Mouse (Mus musculus) liver, embryonic 16.5 days (tissue): ENCODE measurements at regions not wholly inside any gene's neighbourhood (a gene's known extent, or its start where the extent isn't known, plus 50 kb on each side); places are given as distances from the start of the nearest gene placed in this dataset.

Experiments
- ATAC-seq: fragments of 200-750 bp; cut with Nextera tagmentation; 2 replicates; pipeline ENCODE4 v1.8.0; 2017; ENCODE audit warnings: low read depth, mild to moderate bottlenecking, moderate number of reproducible peaks, moderate library complexity
- H3K27ac ChIP-seq: fragments of 300-500 bp; sonication (generic); 2 replicates; pipeline ENCODE4 v1.5.1; 2014; ENCODE audit warnings: mild to moderate bottlenecking, low read length
- H3K27me3 ChIP-seq: fragments of 300-500 bp; sonication (generic); 2 replicates; pipeline ENCODE4 v1.6.1; 2014; ENCODE audit warnings: low read depth, low read length, mixed read lengths; ENCODE audit not compliant: control insufficient read depth, insufficient read depth
- H3K36me3 ChIP-seq: fragments of 300-500 bp; sonication (generic); 2 replicates; pipeline ENCODE4 v1.6.1; 2014; ENCODE audit warnings: mild to moderate bottlenecking; ENCODE audit not compliant: control insufficient read depth, insufficient read depth
- H3K4me1 ChIP-seq: fragments of 300-500 bp; sonication (generic); 2 replicates; pipeline ENCODE4 v1.6.1; 2014; ENCODE audit warnings: low read depth, low read length, mixed read lengths; ENCODE audit not compliant: control insufficient read depth
- H3K4me2 ChIP-seq: fragments of 300-500 bp; sonication (generic); 2 replicates; pipeline ENCODE4 v1.6.1; 2014; ENCODE audit warnings: low read depth, low read length, mixed read lengths
- H3K4me3 ChIP-seq: fragments of 300-500 bp; sonication (generic); 2 replicates; pipeline ENCODE4 v1.5.1; 2014; ENCODE audit warnings: low read depth, mild to moderate bottlenecking, low read length
- H3K9ac ChIP-seq: fragments of 300-500 bp; sonication (generic); 2 replicates; pipeline ENCODE4 v1.6.1; 2014; ENCODE audit warnings: low read depth, low read length
- H3K9me3 ChIP-seq: fragments of 300-500 bp; sonication (generic); replicated peaks from 2 replicates; pipeline ENCODE4 v1.6.1; 2016; ENCODE audit warnings: low read length; ENCODE audit not compliant: control insufficient read depth
- WGBS: fragments of 180-500 bp; shearing (Covaris S2); extraction: QIAGEN DNeasy Blood & Tissue Kit; methylation state at CpG from one replicate; pipeline ENCODE4 v1.1.7; 2014; ENCODE audit not compliant: insufficient replicate concordance; 5-methylcytosine and 5-hydroxymethylcytosine counted together

DNA sequence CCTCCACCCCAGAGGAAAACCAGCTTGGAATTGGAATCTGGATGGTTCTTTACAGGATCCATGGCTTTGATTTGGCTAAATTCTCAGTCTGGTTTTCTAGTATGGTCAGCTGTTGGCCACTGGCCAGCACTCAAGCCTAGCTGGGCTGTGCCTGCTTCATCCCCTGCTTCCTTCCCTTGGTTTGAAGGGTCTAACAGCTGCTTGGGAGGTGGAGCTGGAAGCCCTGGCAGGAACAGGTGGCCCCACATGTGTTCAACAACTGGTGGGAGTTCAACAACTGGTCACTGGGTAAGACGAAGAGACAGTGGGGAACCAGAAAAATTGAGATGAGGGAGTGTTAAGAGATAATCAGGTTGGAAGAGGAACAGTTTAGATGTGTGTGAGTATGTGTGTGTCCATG is 82.3 kb upstream of the C2cd4b start:
- WGBS = 43% methylated on average over 1 of the region's 1 CpGs
- no peaks in the 10 kb centered on the region for H3K9me3 ChIP-seq

DNA sequence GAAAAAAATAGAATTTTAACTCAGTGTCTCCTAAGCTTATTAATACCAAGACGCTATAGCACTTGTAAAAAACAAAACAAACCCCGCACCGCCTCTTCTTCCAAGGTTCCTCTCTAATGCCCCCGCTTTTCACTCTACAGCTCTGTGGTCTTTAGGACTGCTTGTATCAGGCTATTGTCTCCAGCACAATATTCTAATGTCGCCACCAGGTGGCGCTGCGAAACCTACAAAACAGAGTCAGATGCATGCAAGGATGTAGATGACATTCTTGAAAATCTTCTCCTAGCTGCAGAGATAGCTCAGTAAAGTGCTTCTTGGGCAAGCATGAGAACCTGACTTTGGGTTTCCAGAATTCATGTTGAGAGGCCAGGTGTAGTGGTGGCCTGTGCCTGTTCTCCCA is 75.9 kb upstream of the C2cd4b start:
- no peak overlapping the region for H3K4me3 ChIP-seq
- ATAC-seq = no peak
- H3K9ac ChIP-seq = no peak overlapping the region
- H3K4me1 ChIP-seq = no peaks in the 10 kb centered on the region
- no peaks in the 10 kb centered on the region for H3K36me3 ChIP-seq
- WGBS = 7% methylated on average over 7 of the region's 7 CpGs
- no peak overlapping the region for H3K27ac ChIP-seq
- no peak overlapping the region for H3K4me2 ChIP-seq
- H3K9me3 ChIP-seq = no peaks in the 10 kb centered on the region
- no peaks in the 10 kb centered on the region for H3K27me3 ChIP-seq

More for the DNA sequence above, 82.3 kb upstream of the C2cd4b start:
- H3K27ac ChIP-seq = no peak overlapping the region
- no peaks in the 10 kb centered on the region for H3K36me3 ChIP-seq
- H3K4me1 ChIP-seq = no peaks in the 10 kb centered on the region
- ATAC-seq = no peak
- no peak overlapping the region for H3K9ac ChIP-seq
- H3K4me3 ChIP-seq = no peak overlapping the region
- no peak overlapping the region for H3K4me2 ChIP-seq
- no peaks in the 10 kb centered on the region for H3K27me3 ChIP-seq

DNA sequence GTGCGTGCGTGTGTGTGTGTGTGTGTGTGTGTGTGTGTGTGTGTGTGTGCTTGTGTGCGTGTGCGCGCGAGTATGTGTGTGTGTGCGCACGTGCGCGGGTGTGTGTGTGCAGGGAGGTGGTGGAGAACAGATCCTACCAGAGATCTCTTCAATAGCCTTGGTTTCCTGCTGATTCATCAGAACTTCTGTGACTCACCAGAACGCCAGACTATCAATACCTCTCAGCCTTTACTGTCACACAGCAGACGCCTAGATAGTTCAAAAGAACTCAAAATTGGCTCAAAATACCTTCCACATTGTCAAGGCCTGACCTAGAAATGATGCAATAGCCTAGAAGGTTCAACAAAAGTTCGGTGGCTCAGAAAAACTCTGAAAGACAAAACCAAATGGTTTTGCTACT is 66.8 kb upstream of the C2cd4b start:
- H3K4me2 ChIP-seq = no peak overlapping the region
- H3K27ac ChIP-seq = no peak overlapping the region
- 72% methylated on average over 13 of the region's 13 CpGs for WGBS
- no peaks in the 10 kb centered on the region for H3K9me3 ChIP-seq
- no peaks in the 10 kb centered on the region for H3K27me3 ChIP-seq
- no peak overlapping the region for H3K4me3 ChIP-seq
- no peaks in the 10 kb centered on the region for H3K4me1 ChIP-seq
- no peaks in the 10 kb centered on the region for H3K36me3 ChIP-seq
- no peak overlapping the region for H3K9ac ChIP-seq
- ATAC-seq = no peak

DNA sequence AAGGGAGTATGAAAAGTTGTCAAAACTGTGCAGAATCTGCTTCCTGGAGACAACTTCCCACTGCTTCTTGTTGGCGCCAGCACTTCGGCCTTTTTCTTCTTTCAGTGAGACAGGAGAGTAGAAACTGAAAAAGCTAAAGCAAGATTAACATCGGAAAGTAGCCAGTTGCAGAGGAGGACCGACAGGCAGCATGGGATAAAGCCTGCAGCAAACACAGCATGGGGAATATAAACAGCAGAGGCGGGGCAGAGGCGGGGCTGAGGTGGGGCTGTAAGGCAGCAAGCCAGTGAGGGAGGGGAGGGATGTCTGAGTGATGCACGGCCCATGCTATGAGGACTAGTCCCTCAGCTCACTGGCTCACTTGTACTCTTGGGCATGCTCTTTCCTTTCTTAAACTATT is 65.5 kb upstream of the C2cd4b start:
- 17% methylated on average over 7 of the region's 7 CpGs for WGBS
- no peak overlapping the region for H3K27ac ChIP-seq
- no peak for ATAC-seq

DNA sequence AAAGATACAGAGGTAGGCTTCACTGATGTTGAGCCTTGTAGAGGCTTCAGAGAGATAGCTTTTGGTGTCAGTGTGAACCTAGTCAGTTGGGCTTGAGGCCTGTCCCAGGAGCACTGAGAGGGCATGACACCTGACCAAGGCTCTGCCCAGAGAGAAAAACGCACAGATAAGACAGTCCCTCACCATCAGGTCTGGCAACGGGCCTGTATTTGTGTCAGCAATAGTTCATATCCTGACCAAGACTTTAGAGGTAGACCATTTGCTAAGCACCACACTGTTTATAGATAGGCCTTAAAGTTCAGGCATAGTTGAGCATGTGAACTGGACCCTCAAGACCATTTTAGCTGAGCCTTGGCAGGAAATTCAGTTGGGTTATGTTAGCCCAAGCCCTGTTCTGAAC is 60.4 kb upstream of the C2cd4b start:
- Histone ChIP-seq H3K27me3 (peaks cover 9% of the 10 kb centered on the region), H3K9ac (no peak overlapping the region), H3K27ac (no peak overlapping the region), H3K4me1 (no peaks in the 10 kb centered on the region), H3K4me2 (no peak overlapping the region), H3K4me3 (no peak overlapping the region), H3K36me3 (no peaks in the 10 kb centered on the region), H3K9me3 (no peaks in the 10 kb centered on the region)
- WGBS = 64% methylated on average over 2 of the region's 2 CpGs
- ATAC-seq = no peak

More for the DNA sequence above, 65.5 kb upstream of the C2cd4b start:
- Histone ChIP-seq H3K9ac (no peak overlapping the region), H3K4me1 (no peaks in the 10 kb centered on the region), H3K9me3 (no peaks in the 10 kb centered on the region), H3K4me3 (no peak overlapping the region), H3K27me3 (no peaks in the 10 kb centered on the region), H3K36me3 (no peaks in the 10 kb centered on the region), H3K4me2 (no peak overlapping the region)

DNA sequence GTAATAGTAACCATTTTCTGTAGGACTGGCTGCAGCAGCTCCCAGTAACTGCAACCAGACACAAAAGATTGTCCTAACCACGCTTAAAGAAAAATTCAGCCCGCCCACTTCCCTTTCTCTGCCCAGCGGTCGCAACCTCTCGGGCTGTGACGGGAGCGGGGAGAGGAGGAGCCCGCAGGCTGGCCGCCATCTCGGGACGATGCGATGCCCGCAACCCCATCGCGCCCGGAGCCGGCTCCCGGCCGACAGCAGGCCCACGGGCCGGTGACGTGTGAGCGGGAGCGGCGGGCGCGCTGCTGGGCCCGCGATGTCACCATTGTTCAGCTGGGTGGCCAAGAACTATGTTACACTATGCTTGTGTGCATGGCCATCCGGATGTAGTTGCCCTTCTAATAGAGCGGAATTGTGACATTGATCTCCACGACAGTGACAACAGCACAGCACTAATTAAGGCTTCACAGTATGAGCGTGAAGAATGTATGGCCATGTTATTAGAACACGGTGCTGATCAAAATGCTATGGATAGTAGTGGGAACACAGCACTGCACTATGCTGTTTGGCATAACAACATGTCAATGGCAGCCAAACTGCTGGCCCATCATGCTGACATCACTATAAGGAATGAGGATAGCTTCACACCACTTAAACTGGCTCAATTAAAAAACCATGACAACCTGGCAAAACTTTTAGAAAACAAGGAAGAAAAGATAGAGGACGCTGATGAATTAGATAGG is 59.2 kb upstream of the C2cd4b start:
- no peak overlapping the region for H3K9ac ChIP-seq
- H3K36me3 ChIP-seq = no peaks in the 10 kb centered on the region
- peaks cover 9% of the 10 kb centered on the region for H3K27me3 ChIP-seq
- H3K4me1 ChIP-seq = no peaks in the 10 kb centered on the region
- H3K27ac ChIP-seq = no peak overlapping the region
- H3K9me3 ChIP-seq = no peaks in the 10 kb centered on the region
- 19% methylated on average over 35 of the region's 35 CpGs for WGBS
- H3K4me3 ChIP-seq = 0 out of 2 replicates have a peak overlapping the region, but pooled peaks have one; percentile 18
- peak overlapping the region; percentile 40 for H3K4me2 ChIP-seq
- ATAC-seq = no peak

DNA sequence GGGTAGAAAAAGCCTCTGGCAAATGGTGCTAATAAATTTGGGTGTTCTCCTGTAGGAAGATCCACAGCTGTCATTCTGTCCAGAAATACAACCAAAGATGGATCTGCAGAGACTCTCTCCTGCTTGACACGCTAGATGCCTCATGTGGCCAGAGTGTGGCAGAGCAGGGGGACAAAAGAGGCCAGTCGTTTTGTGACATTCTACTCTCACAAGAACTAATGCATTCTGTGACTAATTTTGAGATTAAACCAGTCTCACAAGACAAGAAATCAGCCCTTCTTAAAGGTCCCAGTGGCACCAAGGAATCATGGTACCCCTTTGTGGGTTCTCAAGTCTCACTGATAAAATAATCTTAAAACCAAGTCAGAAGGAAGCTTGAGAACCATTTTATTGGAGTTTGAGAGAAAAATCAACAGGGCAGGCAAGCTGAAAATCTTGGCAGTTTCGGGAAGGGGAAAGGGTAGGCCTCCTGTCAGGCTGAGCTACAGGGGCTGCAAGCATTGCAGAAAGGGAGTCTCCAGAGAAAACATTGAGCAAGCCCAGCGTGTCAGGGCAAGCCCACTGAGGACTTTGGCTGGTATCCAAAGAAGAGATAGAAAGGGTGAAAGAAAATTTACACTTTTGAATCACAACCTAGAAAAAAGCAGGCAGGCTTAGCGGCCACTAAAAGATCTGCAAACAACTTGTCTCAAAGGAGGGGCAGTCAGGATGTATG is 50.8 kb upstream of the C2cd4b start:
- Histone ChIP-seq H3K4me1 (no peaks in the 10 kb centered on the region), H3K4me3 (no peak overlapping the region), H3K9ac (no peak overlapping the region), H3K9me3 (no peaks in the 10 kb centered on the region), H3K36me3 (no peaks in the 10 kb centered on the region), H3K27me3 (no peaks in the 10 kb centered on the region), H3K27ac (no peak overlapping the region), H3K4me2 (no peak overlapping the region)
- 44% methylated on average over 5 of the region's 5 CpGs for WGBS
- no peak for ATAC-seq
